Mouse (Mus musculus): ENCODE data around the gene Shd. TPM values are rescaled to one million over a fixed set of nuclear protein-coding genes. Genes with fewer than 3 reads are reported as not detected.

The Shd gene
- total RNA-seq, 4 experiments from 2014 or later, result 1.7 to 4.8 (median 3.0) TPM

DNA sequence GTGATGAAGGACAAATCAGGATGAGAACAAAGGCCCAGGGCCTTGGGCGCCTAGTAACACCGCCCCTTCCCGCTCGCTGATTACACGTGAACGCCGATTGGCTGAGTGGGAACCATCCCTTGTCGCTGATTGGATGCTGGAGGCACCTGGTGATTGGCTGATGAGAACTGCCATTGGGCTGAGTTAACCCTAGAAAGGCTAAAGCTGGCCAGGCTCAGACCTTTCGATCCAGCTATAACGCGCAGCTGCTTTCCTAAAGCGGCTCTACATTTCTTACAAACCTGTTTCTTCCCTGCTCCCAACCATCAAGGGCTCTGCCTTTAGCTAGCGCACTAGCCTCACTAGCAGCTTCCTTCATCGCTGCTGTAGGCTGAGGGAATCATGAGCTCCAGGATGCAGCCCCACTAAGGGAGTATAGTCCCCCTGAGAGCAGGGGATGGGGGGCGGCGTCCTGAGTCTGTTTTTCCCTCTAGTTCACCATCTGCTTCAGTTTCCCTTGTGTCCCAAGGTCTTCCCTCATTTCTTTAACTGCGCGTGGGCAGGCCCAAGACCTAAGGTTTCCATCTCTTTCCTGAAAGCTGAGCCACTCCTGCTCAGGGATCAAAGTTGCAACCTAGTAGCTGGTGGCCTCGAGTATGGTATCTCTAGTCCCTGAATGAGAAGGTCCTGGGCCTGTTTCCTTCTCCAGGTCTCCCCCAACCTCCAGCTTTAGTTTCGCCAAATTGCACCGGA lies 38.3 kb downstream of the Shd start:
- peak; percentile 96 for DNase-seq

DNA sequence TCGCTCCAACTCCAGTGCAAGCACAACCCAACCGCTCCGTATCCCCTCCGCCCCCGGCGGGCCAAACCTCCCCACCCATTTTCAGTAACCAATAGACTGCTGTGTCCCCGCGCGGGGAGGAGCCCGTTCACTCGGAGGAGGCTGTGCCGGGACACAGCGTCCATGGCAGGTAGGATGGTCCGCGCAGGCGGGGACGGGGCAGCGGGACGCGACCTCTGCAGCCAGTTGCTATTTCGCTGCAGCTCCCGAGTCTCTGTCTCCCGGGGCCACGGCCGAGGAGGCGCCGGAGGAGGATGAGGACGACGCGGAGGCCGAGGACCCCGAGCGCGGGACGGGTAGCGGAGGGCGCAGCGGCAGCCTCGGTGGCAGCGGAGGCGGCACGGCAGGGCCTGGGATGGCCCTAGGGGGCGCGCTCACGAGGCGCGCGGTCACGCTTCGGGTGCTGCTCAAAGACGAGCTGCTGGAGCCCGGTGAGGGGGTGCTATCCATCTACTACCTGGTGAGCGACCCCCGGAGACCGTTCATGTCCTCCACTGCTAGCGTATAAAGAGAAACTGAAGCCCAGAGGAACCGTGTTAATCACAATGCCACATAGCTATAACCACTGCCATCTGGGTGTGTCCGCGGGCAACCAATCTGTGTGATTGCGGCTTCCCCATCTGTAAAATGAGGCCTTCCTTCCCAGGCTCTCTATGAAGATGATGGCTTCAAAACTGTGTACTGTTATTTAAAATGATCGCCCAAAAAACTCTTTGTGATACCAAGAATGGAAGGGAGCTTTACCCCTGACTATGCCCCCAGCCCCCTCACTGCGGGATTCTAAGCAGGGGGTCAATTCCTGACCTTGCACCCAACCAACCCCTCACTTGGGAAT lies 39.1 kb downstream of the Shd start:
- DNase-seq, result peak; percentile 92

DNA sequence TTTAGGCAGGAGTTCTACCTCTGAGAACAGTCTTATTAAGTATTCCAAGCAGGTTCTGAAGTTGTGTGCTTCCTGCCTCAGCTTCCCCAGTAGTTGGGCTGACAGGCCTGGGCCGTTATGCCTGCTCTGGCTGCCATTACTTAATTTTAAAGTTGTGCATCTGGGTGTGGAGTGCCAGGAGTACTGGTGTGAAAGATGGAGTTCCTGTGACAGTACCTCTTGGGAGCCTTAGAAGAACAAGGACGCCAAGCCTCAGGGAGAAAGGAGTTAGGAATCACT lies 39.6 kb downstream of the Shd start:
- DNase-seq, result no peak

DNA sequence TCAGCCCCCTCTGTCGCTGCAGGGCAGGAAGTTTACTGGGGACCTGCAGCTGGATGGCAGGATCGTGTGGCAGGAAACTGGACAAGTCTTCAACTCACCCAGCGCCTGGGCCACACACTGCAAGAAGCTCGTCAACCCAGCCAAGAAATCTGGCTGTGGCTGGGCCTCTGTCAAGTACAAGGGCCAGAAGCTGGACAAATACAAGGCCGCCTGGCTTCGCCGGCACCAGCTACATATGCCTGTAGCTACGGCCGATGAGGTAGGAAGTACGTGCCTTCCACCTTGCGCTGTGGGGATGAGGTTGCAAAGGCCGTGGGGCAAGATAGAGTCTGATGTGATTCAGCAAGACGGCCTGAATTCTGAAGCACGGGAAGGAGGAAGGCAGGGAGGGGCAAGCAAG lies 40.0 kb downstream of the Shd start:
- peak; percentile 15 for DNase-seq

DNA sequence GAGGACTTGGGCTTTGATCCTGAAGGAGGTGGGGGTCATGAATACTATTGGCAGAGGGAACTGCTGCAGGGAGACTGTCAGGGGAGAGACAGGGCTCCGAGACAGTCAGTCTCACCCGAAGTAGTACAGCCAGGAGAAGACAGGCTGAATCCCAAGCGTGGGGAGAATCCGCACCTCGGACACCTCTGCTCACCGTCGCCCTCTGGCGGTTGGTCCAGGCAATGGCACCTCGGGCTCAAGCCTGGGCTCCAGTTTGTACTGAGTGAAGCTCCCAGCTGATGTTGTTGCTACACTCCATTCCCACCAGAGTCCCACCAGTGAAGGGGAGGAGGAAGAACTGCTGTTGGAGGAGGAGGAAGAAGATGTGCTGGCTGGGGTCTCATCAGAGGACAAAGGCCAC lies 40.4 kb downstream of the Shd start:
- peak; percentile 62 for DNase-seq

DNA sequence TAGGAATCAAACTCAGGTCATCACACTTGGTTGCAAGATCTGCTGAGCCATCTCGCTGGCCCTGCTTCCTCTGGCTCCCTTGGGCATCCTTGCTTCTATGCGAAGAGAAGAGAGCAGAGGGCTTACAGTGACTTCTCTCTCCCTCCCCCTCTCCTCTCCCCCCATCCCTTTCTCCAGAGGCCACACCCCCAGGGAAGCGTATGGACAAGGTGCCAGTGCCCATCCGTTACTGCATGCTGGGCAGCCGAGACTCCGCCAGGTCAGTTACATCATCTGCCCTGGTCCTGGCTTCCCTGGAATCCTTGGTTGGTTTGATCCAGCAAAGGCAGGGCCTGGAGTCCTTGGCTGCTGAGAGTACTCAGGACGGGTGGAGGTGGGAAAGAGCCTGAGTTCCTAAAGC lies 41.2 kb downstream of the Shd start:
- DNase-seq, result no peak

DNA sequence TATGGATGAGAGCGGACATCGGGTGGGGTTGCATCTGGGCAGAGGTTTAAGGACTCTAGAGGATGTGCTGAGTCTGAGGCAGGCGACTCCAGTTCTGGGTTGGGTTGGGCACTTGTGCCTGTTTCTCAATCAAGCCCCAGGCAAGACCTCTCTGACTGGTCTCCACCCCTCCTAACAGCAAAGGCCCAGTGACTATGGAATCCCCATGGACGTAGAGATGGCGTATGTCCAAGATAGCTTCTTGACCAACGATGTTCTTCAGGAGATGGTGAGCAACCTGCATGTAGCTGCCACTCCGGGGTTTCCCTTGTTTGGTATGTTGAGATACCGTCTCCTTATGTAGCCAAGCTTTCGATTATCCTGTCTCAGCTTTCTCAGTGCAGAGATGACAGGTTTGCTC lies 45.0 kb downstream of the Shd start:
- peak; percentile 9 for DNase-seq

DNA sequence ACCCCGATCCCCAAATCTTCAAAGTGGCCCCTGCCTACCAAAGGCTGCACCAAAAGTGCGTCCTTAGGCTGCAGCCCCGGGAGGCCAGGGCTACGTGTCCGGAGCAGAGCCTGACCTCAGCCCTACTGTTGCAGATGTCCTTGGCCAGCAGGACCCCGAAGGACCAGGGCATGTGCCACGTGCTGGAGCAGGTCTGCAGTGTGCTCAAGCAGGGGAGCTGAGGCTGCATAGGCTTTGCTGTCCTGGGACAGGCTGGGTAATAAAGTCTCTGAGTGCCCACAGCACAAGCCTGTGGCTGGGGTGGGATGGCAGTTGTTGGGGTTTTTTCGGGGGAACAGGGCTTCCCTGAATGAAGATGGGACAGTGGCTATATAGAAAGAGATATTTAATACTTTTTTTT lies 46.1 kb downstream of the Shd start:
- DNase-seq, result peak; percentile 34

DNA sequence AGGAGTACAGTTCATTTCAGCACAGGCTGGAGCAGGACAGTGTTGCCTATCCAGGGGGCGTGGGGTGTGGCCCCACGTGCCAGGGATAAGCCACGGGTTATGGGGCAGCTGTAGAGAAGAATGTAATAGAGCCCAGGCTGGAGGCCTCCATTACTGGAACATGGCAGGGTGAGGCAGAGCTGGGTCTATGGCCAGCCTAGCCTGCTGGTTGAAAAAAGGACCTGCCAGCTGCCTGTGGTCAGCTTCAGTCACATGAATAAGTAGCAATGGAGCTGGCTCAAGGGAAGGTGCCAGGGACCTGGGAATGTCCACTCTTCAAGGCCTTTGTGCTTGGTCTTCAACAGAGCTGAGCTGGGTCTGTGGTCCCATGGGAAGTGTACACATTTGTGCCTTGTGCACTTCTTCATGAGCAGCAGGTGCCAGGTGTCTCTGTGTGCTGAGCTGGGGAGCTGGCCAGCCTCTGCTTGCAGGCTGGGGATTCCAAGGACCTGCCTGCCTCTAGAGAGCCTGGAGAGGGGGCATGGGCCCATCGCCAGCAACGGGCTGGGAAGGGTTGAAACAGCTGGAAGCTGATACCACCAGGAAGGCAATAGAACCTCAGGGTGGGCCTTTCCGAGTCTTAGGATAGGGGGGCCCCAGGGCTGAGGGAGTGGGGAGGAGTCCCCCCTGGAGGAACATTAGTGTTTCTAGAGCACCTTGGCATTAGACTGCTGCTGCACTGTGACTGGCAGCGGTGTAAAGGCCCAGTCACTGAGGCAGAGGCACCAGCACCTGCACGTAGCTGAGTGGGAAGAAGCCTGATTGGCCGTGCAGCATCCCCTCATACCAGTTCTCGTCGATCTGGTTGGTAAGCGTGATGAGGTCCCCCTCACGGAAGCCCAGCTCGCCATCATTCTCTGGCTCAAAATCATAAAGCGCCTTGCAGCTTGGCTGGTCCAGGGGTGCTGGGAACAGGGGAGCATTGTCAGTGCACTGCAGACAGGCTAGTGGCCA lies 46.8 kb downstream of the Shd start:
- peak; percentile 18 for DNase-seq

DNA sequence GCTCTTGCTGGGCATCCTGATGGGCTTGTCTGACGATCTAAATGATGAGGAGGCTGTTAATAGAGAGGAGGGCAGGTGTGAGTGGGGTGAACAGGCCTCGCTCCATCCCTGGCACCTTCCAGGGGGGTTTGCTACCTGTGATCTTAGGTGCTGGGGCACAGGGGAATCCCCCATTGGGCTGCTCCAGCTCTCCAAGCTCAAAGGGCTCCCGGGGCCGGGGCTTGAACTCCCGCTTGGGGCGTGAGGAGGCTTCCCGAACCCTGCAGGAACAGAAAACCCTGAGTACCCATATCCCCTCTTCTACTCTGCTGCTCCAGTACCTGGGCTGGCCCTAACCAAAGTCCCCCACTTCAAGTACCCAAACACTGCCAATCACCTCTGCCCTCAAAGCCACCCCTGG lies 47.6 kb downstream of the Shd start:
- DNase-seq, result peak; percentile 17

DNA sequence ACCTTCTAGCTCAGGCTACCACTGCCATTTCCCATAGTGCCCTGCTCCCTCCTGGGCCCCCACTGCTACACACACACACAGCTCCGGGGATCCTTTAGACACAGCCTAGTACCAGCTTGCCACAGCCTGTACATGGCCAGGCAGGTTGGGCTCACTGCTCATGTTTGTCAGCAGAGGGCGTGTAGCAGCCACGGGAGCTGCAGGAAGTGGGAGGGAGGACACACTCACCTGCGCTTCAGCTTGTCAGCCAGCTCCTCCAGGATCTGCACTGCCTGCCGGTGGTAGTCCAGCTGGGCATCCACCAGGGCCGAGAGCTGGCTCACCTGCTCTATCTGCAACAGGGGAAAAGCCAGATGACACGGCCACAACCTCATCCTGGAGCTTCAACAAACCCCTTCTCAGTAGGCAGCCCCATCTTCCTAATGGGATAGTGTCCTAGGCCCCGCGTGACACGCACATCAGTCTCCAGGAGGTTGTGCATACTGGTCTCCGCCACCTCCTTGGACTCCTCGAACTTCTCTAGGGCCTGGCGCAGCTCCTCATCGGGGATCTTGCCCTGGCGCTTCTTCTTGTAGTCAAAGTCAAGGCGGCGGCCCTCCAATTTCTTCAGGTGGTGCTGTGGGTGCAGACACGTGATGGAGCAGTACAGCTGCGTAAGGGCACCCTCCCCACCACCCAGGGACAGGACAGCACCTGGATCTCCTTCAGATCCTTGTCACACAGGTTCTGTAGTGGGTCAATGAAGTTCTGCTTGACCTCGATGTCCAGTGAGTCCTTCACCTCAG lies 48.3 kb downstream of the Shd start:
- peak; percentile 36 for DNase-seq

DNA sequence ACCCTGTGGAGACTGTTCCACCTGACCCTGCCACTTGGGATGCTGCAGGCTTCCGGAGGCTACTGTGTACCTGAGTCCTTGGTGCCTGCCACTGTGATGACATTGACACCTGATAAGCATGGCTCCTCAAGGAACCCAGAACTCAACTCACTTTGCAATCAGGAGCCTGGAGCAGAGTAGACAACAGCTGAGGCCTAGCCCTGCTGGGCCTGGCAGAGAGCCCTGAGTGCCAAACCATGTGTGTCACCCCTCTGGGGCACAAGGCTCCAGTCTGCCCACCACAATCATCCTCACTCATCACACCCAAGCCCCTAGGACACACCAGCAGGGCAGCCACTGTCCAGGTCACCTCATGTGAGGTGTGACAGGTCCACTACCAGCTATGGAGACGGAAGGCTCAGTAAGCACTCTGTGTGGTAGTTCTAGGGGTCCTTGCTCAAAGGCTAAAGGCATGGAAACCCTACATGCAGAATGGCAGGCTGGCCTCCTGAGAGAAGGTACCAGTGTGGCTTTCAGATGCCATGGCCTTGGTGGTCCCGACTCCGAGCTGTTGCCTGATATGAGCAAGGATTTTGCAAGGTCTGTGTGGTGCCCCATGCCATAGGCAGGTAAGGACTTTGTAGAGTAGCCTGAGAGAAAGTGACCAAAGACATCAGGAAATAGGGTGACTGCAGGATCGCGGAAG lies 50.3 kb downstream of the Shd start:
- no peak for DNase-seq

DNA sequence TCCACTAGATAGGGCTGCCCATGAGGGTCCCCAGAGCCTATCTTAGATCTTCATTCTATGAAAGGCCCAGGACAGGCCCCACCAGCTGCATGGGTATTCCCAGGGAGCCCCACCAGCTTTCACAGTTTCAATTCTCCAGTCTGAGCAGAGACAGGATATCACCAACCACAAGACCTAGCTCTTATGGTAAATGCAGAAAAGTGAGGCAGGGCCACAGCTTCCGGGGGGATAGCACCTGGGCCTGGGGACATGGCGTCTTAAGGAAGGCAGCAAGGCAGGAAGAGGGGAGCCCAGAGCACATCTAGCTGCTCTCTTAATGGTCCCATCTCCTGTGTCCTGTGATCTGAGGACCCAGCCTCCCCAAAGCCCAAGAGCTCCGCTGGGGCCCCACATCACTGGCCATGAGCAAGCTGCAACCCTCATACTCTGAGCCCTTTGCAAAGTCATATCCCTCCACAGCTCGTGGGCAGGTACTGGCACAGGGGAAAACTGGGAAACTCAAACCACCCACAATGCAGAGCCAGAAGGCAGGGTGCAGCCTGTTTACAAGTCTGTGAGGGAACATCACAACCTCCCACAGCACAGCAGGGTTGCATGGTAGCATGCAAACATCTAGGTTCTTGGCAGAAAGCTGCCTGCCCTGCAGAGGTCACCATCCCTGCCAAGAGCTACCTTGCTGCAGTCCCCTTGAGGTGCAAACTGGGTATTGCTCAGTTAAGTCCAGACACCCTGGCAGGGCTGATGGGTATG lies 51.1 kb downstream of the Shd start:
- no peak for DNase-seq

DNA sequence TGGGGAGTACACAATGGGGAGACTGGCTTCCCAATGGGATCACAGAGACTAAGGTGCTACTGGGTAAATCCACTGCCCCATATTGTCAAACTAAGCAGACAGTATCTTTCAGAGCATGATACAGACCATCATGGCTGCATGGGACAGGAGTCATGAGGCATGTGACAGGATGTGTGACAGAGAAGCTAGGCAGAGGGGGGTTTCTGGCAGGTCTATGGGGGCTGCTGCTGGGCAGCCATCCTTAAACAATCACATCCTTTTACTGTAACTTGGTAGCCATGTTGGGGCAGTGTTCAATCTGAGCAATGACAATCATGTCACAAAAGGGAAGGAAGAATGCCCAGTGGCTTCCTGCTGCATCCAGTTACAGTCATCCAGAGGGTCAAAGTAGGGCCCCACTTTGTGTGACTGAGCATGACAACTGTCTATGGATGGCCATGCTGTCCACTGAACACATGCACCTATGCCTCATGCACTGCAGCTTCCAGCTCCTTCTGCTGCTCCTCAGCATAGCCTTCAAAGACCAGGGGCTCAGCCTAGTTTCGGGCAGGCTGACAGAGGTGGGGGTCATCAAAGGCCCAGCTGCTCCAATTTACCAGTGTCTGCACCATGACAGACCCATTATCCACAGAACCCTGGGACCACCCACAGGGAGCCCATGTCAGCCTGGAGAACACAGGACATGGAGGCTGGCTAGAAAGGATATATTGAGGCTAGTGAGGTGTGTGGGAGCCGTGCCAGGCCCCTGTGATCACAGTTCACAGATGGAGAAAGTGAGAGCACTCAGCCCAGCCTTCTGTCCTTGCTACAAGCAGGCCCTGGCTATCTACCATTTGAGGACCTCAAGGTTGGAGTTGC lies 52.1 kb downstream of the Shd start:
- DNase-seq, result peak; percentile 50

DNA sequence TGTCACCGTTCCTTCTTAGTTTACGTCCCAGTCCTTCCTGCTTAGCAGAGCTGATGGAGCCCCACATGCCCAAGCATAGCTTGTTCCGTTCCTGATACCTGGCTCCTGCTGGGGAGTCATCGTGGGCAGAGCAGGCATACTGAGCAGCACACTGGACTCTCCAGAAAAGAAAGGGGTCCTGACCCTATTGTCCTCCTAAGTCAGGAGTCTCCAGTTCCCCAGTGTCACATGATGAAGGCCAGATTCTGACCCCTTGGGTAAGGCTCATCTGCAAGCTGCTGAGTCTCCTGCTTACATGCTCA lies 52.7 kb downstream of the Shd start:
- no peak for DNase-seq

DNA sequence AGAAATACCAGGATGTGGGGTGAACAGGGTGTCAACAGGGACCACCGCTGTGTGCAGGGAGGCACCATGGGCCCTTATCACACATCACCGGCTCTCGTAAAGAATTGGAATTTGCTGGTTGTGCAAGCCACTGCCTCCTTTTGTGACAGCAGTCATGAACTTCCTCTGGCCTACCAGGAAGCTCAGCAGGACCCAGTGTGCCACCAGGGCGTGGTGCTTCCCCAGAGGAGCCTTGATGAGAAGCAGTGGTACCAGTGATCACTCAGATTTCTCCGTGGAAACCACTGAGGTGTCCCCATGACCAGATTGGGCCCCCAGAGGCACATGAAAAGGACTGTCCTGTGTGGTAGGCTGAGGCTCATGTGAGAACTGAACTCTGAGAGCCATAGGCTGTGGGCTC lies 53.1 kb downstream of the Shd start:
- peak; percentile 10 for DNase-seq

DNA sequence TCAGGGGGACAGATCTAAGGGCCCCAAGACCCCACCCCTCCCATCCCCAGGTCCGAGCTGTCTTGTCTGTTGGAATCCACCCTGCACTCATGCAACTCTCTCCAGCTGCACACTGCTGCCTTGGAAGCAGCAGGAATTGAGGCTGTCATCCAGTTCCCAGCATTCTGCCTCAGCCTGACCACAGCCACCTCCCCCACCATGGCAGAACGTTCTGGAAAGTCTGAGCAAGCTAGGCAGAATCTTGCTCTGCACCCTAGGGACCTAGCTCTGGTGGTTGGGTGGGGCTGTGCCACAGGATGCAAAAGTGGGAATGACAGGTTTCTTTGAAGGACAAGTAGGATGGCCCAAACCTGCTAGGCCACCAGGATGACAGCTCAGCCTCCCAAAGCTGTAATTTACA lies 54.2 kb downstream of the Shd start:
- no peak for DNase-seq

DNA sequence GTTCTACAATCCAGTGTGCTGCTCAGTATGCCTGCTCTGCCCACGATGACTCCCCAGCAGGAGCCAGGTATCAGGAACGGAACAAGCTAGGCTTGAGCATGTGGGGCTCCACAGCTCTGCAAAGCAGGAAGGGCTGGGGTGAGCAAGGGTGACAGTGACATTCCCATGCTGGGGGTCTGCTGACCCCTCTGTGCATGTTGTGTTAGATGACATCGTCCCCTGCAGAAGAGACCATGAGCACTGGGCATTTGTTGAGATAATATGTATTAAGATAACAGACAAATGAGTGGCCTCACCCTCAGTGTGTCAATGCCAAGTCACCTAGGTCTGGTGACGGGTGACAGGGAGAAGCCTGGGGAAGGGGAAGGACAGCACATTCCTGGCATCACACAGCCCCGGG lies 54.7 kb downstream of the Shd start:
- no peak for DNase-seq

All from adrenal gland, adult 8-10 months (tissue).